Mouse (Mus musculus): ENCODE data around the gene Lck. TPM values are rescaled to one million over a fixed set of nuclear protein-coding genes. Genes with fewer than 3 reads are reported as not detected.

Lck gene
- polyA plus RNA-seq, 1 experiment from 2014 or later: 10.5 TPM

- no peak overlapping the region for H3K4me3 ChIP-seq (ENCODE audit: low read depth, low read length)
- ATAC-seq (ENCODE audit: low read depth): no peak
- peaks cover 46% of the 10 kb centered on the region for H3K36me3 ChIP-seq (ENCODE audit: control insufficient read depth, insufficient read depth, low read length)
- no peak overlapping the region for H3K4me2 ChIP-seq (ENCODE audit: low read depth, low read length)
- H3K9ac ChIP-seq (replicated peaks; ENCODE audit: low read depth, low read length): no peak overlapping the region
- H3K27ac ChIP-seq (ENCODE audit: low read depth, low read length): no peak overlapping the region
- 95% methylated on average over 5 of the region's 5 CpGs for WGBS
- H3K4me1 ChIP-seq (ENCODE audit: control insufficient read depth, insufficient read depth, low read length): no peaks in the 10 kb centered on the region
- H3K27me3 ChIP-seq (ENCODE audit: control insufficient read depth, insufficient read depth, low read length): no peaks in the 10 kb centered on the region
- H3K9me3 ChIP-seq (ENCODE audit: control insufficient read depth, low read length): no peaks in the 10 kb centered on the region
Measured at GRCm38 (mm10) chr4:129525338-129525737, 48.1 kb downstream of the Lck start.

- Histone ChIP-seq H3K4me3 (ENCODE audit: low read depth, low read length) (no peak overlapping the region), H3K9ac (replicated peaks; ENCODE audit: low read depth, low read length) (no peak overlapping the region), H3K4me1 (ENCODE audit: control insufficient read depth, insufficient read depth, low read length) (peaks cover 4% of the 10 kb centered on the region; the same call in 1 of the 2 replicates), H3K27ac (ENCODE audit: low read depth, low read length) (no peak overlapping the region), H3K36me3 (ENCODE audit: control insufficient read depth, insufficient read depth, low read length) (peaks cover 39% of the 10 kb centered on the region), H3K9me3 (ENCODE audit: control insufficient read depth, low read length) (no peaks in the 10 kb centered on the region), H3K4me2 (ENCODE audit: low read depth, low read length) (no peak overlapping the region), H3K27me3 (ENCODE audit: control insufficient read depth, insufficient read depth, low read length) (no peaks in the 10 kb centered on the region)
- no peak for ATAC-seq (ENCODE audit: low read depth)
- 92% methylated on average over 8 of the region's 8 CpGs for WGBS
Measured at GRCm38 (mm10) chr4:129518519-129518918, 54.9 kb downstream of the Lck start.

- no peak for ATAC-seq (ENCODE audit: low read depth)
- Histone ChIP-seq H3K4me2 (ENCODE audit: low read depth, low read length) (0 out of 2 replicates have a peak overlapping the region, but pooled peaks have one; percentile 8), H3K36me3 (ENCODE audit: control insufficient read depth, insufficient read depth, low read length) (peaks cover 27% of the 10 kb centered on the region), H3K9me3 (ENCODE audit: control insufficient read depth, low read length) (no peaks in the 10 kb centered on the region), H3K4me3 (ENCODE audit: low read depth, low read length) (no peak overlapping the region), H3K9ac (replicated peaks; ENCODE audit: low read depth, low read length) (no peak overlapping the region), H3K27ac (ENCODE audit: low read depth, low read length) (no peak overlapping the region), H3K4me1 (ENCODE audit: control insufficient read depth, insufficient read depth, low read length) (peaks cover 4% of the 10 kb centered on the region; the same call in 1 of the 2 replicates), H3K27me3 (ENCODE audit: control insufficient read depth, insufficient read depth, low read length) (no peaks in the 10 kb centered on the region)
- WGBS: 58% methylated on average over 2 of the region's 2 CpGs
Measured at GRCm38 (mm10) chr4:129516925-129517324, 56.5 kb downstream of the Lck start.

DNA sequence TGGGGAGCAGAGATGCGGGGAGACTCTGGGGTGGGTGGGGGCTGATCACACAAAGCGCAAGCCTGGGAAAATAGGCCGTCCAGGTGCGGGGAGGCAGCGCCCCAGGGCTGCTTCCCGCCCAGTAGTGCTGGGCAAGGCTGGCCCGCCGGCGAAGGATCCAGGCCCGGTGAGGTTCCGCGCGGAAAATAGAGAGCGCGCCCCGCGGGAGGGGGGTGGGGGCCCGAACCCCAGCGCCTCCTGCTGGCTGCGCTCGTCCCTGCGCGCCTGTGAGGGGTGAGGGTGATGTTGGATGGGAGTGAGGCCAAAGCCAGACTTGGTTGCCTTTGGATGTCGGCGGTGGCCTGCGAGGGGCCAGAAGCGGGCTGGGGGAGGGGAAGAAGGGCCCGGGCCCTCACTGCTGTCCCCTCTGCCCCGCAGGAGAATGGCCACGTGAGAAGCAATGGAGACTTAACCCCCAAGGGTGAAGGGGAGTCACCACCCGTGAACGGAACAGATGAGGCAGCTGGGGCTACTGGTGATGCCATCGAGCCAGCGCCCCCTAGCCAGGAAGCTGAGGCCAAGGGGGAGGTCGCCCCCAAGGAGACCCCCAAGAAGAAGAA lies 59.0 kb downstream of the Lck start:
- peak overlapping the region; percentile 73 for H3K4me2 ChIP-seq (ENCODE audit: low read depth, low read length)
- peak overlapping the region; percentile 100 for H3K9ac ChIP-seq (replicated peaks; ENCODE audit: low read depth, low read length)
- peak overlapping the region; percentile 97 for H3K27ac ChIP-seq (ENCODE audit: low read depth, low read length)
- peaks cover 18% of the 10 kb centered on the region for H3K36me3 ChIP-seq (ENCODE audit: control insufficient read depth, insufficient read depth, low read length)
- no peaks in the 10 kb centered on the region for H3K27me3 ChIP-seq (ENCODE audit: control insufficient read depth, insufficient read depth, low read length)
- 0% methylated on average over 32 of the region's 35 CpGs for WGBS
- H3K4me3 ChIP-seq (ENCODE audit: low read depth, low read length): peak overlapping the region; percentile 99
- peak; percentile 51 for ATAC-seq (ENCODE audit: low read depth)
- no peaks in the 10 kb centered on the region for H3K9me3 ChIP-seq (ENCODE audit: control insufficient read depth, low read length)
- peaks cover 9% of the 10 kb centered on the region; the same call in 1 of the 2 replicates for H3K4me1 ChIP-seq (ENCODE audit: control insufficient read depth, insufficient read depth, low read length)

DNA sequence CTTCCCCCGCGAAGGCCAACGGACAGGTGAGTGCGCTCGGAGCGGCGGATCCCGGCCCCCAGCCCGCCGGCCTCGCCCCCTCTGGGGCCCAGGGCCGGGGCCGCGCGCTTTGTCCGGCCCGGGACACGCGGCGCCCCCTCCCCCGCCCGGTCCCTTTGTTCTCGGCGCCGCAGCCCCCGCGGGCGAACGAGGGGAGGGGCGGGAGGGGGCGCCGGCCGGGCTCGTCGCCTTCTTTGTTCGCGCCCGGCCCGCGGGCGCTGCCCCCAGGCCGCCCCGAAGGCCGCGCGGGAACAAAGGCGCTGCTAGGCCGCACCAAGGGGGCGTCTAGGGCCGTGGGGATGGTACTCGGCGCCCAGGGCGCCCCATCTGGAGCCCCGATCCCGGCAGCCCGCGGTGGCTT lies 59.5 kb downstream of the Lck start:
- peaks cover 13% of the 10 kb centered on the region; the same call in 1 of the 2 replicates for H3K4me1 ChIP-seq (ENCODE audit: control insufficient read depth, insufficient read depth, low read length)
- peak overlapping the region; percentile 97 for H3K27ac ChIP-seq (ENCODE audit: low read depth, low read length)
- peak overlapping the region; percentile 73; the same call in 1 of the 2 replicates for H3K4me2 ChIP-seq (ENCODE audit: low read depth, low read length)
- no peaks in the 10 kb centered on the region for H3K9me3 ChIP-seq (ENCODE audit: control insufficient read depth, low read length)
- 0% methylated on average over 15 of the region's 57 CpGs for WGBS
- H3K27me3 ChIP-seq (ENCODE audit: control insufficient read depth, insufficient read depth, low read length): no peaks in the 10 kb centered on the region
- peak overlapping the region; percentile 100 for H3K9ac ChIP-seq (replicated peaks; ENCODE audit: low read depth, low read length)
- ATAC-seq (ENCODE audit: low read depth): peak; percentile 35
- H3K4me3 ChIP-seq (ENCODE audit: low read depth, low read length): peak overlapping the region; percentile 99
- H3K36me3 ChIP-seq (ENCODE audit: control insufficient read depth, insufficient read depth, low read length): peaks cover 18% of the 10 kb centered on the region

DNA sequence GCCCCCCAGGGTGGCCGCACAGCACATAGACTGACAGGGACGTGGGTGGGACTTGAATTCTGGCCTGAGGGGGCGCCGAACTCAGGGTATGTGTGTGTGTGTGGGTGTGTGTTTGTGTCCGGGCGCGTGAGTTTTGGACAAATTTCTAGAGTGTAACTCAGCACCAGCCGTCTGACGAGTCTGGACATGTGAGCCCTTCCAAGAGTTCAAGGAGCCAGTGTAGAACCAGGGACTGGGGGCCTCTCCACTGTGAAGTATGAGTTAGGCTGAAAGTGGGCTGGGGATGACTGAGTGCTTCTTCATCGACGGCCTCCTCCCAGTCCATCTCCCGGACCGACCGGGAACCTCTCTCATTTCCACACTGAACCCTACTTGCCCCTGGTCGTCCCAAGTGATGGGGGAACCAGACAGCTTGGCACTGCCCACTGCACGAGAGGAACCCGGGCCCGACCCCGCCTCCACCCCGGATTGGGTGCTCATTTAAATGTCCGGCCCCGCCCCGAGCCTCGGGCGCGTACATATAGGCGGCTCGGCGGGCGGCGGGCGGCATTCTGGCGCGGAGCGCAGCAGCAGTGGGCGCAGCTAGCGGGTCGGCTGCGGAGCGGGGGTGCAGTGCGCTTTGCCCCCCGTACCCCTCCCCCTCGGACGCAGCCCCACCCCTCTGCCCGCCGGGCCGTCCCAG lies 60.2 kb downstream of the Lck start, which contains the start of gene Marcksl1:
Marcksl1 (plus strand) TSS at position 496 of the 682 bp plus-strand sequence.
- Histone ChIP-seq H3K9me3 (ENCODE audit: control insufficient read depth, low read length) (no peaks in the 10 kb centered on the region), H3K27me3 (ENCODE audit: control insufficient read depth, insufficient read depth, low read length) (no peaks in the 10 kb centered on the region), H3K4me2 (ENCODE audit: low read depth, low read length) (peak within 1 kb of the TSS; percentile 73), H3K36me3 (ENCODE audit: control insufficient read depth, insufficient read depth, low read length) (peaks cover 12% of the 10 kb centered on the region), H3K27ac (ENCODE audit: low read depth, low read length) (peak within 1 kb of the TSS; percentile 97), H3K4me1 (ENCODE audit: control insufficient read depth, insufficient read depth, low read length) (peaks cover 14% of the 10 kb centered on the region; the same call in 1 of the 2 replicates), H3K4me3 (ENCODE audit: low read depth, low read length) (peak within 1 kb of the TSS; percentile 99), H3K9ac (replicated peaks; ENCODE audit: low read depth, low read length) (peak within 1 kb of the TSS; percentile 100)
- WGBS: 9% methylated on average over 27 of the region's 47 CpGs
- peak; percentile 84 for ATAC-seq (ENCODE audit: low read depth)

DNA sequence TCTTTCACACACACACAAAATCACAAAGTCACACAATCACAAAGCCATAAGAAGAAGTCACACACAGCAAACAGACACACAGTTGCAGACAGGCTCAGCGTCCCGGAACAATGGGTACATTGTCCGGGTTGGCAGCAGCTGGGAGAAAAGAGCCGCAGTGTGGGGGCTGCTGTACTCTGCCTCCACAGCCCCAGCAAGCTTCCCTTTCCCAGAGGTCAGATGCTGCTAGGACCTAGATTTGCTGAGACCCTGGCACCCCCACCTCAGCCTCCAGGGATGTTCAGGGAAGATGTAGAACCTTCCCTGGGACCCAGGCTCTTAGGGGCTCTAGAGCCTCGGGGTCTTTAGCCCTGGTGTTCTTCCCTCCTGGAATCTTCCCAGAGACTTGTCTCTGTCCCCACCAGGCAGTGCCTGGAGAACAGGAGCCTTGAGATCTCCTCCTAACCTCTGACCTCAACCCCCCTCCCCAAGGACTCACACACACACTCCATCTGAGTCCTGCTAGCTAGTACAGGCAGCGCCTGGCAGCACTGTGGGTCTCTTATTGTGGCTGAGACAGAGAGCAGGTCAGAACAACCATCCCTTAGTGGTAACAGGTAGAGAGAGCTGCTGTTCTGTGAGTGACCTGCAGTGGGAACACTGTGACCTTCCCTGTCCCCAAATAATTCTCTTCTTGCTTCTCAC lies 61.9 kb downstream of the Lck start:
- Histone ChIP-seq H3K4me2 (ENCODE audit: low read depth, low read length) (no peak overlapping the region), H3K9ac (replicated peaks; ENCODE audit: low read depth, low read length) (no peak overlapping the region), H3K27ac (ENCODE audit: low read depth, low read length) (peak overlapping the region; percentile 58; the same call in 1 of the 2 replicates), H3K9me3 (ENCODE audit: control insufficient read depth, low read length) (no peaks in the 10 kb centered on the region), H3K4me3 (ENCODE audit: low read depth, low read length) (no peak overlapping the region), H3K4me1 (ENCODE audit: control insufficient read depth, insufficient read depth, low read length) (peaks cover 14% of the 10 kb centered on the region; the same call in 1 of the 2 replicates), H3K36me3 (ENCODE audit: control insufficient read depth, insufficient read depth, low read length) (peaks cover 2% of the 10 kb centered on the region; the same call in 1 of the 2 replicates), H3K27me3 (ENCODE audit: control insufficient read depth, insufficient read depth, low read length) (no peaks in the 10 kb centered on the region)
- 14% methylated on average over 6 of the region's 6 CpGs for WGBS
- no peak for ATAC-seq (ENCODE audit: low read depth)

DNA sequence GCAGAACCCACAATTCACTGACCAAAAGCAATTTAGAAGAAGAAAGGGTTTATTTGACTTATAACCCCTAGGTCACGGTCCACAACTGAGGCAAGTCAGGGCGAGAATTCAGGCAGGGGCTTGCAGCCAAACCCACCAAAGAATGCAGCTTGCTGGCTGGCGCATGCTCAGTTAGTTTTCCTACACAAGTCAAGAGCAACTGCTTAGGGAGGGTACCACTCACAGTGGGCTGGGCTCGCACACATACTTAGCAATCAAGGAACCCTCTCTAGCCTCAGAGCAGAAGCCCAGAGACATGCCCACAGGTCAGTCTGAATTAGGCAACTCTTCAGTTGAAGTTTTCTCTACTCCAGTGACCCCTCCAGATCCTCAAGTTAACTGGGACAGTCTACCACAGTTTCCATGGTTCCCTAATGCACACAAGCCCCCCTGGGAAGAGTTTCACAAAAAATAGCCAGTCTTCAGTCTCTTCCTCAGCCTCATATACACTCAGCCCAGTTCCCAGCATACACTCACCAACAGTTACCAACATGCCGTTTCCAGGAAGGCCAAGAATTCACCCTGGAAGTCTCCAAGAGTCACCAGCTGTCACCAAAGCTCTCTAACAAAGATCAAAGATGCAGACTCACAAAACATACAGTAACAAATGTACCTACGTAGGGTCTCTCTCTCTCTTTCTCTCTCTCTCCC lies 62.6 kb downstream of the Lck start:
- no peak overlapping the region for H3K4me3 ChIP-seq (ENCODE audit: low read depth, low read length)
- H3K36me3 ChIP-seq (ENCODE audit: control insufficient read depth, insufficient read depth, low read length): no peaks in the 10 kb centered on the region
- no peak overlapping the region for H3K9ac ChIP-seq (replicated peaks; ENCODE audit: low read depth, low read length)
- no peak for ATAC-seq (ENCODE audit: low read depth)
- 31% methylated on average over 6 of the region's 6 CpGs for WGBS
- no peak overlapping the region for H3K4me2 ChIP-seq (ENCODE audit: low read depth, low read length)
- peaks cover 12% of the 10 kb centered on the region; the same call in 1 of the 2 replicates for H3K4me1 ChIP-seq (ENCODE audit: control insufficient read depth, insufficient read depth, low read length)
- no peaks in the 10 kb centered on the region for H3K9me3 ChIP-seq (ENCODE audit: control insufficient read depth, low read length)
- no peaks in the 10 kb centered on the region for H3K27me3 ChIP-seq (ENCODE audit: control insufficient read depth, insufficient read depth, low read length)
- H3K27ac ChIP-seq (ENCODE audit: low read depth, low read length): peak overlapping the region; percentile 58; the same call in 1 of the 2 replicates

All from neural tube, embryonic 14.5 days (tissue).